Mouse (Mus musculus) MEL (cell line): Measurements from ENCODE around the gene Tle3.

ENCODE experiments used
- CHD1 ChIP-seq: IDR thresholded peaks from 2 replicates; pipeline ENCODE4 v1.6.1; 2012; ENCODE audit warnings: low read depth, mild to moderate bottlenecking, inconsistent platforms, low read length, improper control_type of control experiment
- GABPA ChIP-seq: IDR thresholded peaks from 2 replicates; pipeline ENCODE4 v1.6.1; 2012; ENCODE audit warnings: low read depth, mild to moderate bottlenecking, inconsistent platforms, low read length, improper control_type of control experiment, moderate library complexity
- GATA1 ChIP-seq: IDR thresholded peaks from 2 replicates; pipeline ENCODE4 v1.6.1; 2011; ENCODE audit warnings: low read depth, low read length, improper control_type of control experiment
- JUND ChIP-seq: IDR thresholded peaks from 2 replicates; pipeline ENCODE4 v1.6.1; 2011; ENCODE audit warnings: low read depth, mild to moderate bottlenecking, improper control_type of control experiment, low read length
- MAFK ChIP-seq: IDR thresholded peaks from 2 replicates; pipeline ENCODE4 v1.6.1; 2011; ENCODE audit warnings: low read depth, mild to moderate bottlenecking, low read length, improper control_type of control experiment, borderline replicate concordance
- MAX ChIP-seq: IDR thresholded peaks from 2 replicates; pipeline ENCODE4 v1.6.1; 2011; ENCODE audit warnings: low read length, improper control_type of control experiment
- MAZ ChIP-seq: IDR thresholded peaks from 2 replicates; pipeline ENCODE4 v1.6.1; 2012; ENCODE audit warnings: low read depth, mild to moderate bottlenecking, inconsistent platforms, low read length, improper control_type of control experiment
- NELFE ChIP-seq: IDR thresholded peaks from 2 replicates; pipeline ENCODE4 v1.6.1; 2011; ENCODE audit warnings: low read depth, low read length, improper control_type of control experiment
- TCF12 ChIP-seq: IDR thresholded peaks from 2 replicates; pipeline ENCODE4 v1.6.1; 2014; ENCODE audit warnings: low read depth, mild to moderate bottlenecking, inconsistent platforms, low read length, improper control_type of control experiment, moderate library complexity
- USF1 ChIP-seq: IDR thresholded peaks from 2 replicates; pipeline ENCODE4 v1.6.1; 2014; ENCODE audit warnings: low read depth, mild to moderate bottlenecking, inconsistent platforms, low read length, improper control_type of control experiment, moderate library complexity
- USF2 ChIP-seq, 2 experiments: IDR thresholded peaks; 2 replicates each; pipeline ENCODE4 v1.6.1; 2011 to 2012; ENCODE audit warnings: improper control_type of control experiment in 2 of 2, low read length in 2 of 2, borderline replicate concordance in 1 of 2, inconsistent platforms in 1 of 2, low read depth in 1 of 2, mild to moderate bottlenecking in 1 of 2; ENCODE audit not compliant: insufficient read depth in 1 of 2
- ZNF384 ChIP-seq: IDR thresholded peaks from 2 replicates; pipeline ENCODE4 v1.6.1; 2012; ENCODE audit warnings: low read depth, mild to moderate bottlenecking, inconsistent platforms, low read length, improper control_type of control experiment

DNA sequence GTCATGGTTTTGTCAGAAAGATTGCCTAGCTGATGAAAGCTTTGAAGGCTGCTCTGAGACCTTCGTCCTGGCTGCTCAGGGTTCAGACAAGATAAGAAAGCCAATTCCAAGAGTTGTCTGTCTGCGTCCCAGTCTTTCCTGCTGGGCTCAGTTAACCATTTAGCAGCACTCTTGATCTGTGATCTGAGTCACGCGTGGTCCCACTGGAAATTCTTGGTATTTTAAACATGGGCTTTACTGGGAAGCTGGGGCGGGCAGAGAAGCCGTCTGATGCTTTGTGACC, 20.1 kb downstream of the Tle3 start:
- TF ChIP-seq GATA1 (no peak), TCF12 (no peak), JUND (no peak), NELFE (no peak), GABPA (no peak), MAX (no peak), USF2 (IDR thresholded peaks at IDR 0.05; ENCODE audit: borderline replicate concordance in 1 of 2, insufficient read depth in 1 of 2, low read depth in 1 of 2, low read length in 2 of 2) (no peak), MAFK (no peak), ZNF384 (no peak), CHD1 (no peak), USF1 (no peak), MAZ (no peak)
